Mouse (Mus musculus): ENCODE measurements around the gene Echdc2.
A peak's percentile ranks its signal among the peaks of the same experiment; 100 is the strongest.
"Not testable (repeated sequence)": the region's sequence is repeated elsewhere in the genome, so short reads cannot be mapped to it uniquely, and the experiment has no call there.

Echdc2 gene

DNA sequence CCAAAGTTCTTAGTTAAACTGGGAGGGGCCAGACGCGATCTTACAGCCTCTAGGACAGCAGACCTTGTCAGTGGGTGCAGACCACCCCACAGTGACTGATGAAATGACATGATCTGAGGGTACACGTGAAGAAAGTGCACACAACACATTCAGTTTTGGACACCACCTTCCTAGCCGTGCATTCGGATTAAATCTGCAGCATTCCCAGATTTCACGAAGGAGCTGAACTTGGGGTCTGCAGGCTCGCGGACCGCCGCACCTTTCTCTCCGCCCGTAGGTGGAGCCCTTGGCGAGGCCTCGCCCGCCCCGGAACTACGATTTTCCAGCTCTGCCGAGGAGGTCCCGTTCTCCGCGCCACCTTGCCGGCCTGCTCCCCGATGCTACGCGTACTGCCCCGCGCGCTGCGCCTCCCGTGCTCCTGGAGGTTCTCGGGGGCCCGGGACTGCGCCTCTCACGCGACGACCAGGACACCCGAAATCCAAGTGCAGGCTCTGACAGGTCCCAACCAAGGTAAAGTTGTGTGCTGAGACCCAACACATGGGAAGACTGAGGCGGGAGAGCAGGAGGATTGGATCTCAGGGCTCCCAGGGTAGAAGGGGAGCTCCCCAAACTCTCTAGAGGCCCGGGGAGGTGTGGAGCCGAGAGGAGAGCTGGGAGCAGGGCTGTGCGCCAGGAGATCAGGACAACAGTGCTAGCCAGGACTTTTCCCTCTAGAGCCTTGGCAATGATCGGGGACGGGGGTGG lies at the start of gene Echdc2:
Gene Echdc2 (plus strand): TSS at position 286 of the 744 bp plus-strand sequence.
- no peak for DNase-seq (ENCODE audit: low spot score)

DNA sequence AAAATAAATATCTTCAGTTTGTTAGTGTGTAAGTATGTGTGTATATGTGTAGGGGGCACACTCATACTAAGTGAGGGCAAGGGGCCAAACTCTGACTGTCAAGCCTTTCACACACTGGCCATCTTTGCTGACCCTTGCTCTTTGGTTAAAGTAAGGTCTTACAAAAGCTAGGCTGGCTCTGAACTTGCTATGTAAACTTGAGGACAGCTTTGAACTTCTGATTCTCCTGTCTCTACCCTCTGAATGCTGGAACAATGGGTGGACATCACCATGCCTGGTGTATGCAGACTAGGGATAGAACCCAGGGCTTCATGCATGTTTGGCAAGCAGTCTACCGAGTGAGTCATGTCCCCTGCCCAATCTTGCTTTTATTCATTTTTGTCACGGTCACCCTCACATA lies 48.8 kb upstream of the Echdc2 start:
- no peak for DNase-seq (ENCODE audit: low spot score)

DNA sequence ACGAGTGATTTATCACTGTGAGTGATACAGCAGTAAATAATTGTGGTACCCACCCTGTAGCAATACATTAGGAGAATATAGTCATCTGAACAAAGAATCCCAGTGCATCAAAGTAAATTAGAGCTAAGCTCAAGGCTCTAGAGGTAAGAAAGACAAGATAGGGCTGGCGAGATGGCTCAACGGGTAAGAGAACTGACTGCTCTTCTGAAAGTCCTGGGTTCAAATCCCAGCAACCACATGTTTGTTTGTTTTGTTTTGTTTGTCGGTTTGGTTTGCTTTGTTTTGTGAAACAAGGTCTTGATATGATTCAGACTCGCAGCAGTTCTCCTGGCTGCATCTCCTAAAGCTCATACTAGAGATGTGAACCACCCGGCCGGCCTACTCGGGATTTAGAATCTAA lies 47.7 kb upstream of the Echdc2 start:
- no peak for DNase-seq (ENCODE audit: low spot score)

DNA sequence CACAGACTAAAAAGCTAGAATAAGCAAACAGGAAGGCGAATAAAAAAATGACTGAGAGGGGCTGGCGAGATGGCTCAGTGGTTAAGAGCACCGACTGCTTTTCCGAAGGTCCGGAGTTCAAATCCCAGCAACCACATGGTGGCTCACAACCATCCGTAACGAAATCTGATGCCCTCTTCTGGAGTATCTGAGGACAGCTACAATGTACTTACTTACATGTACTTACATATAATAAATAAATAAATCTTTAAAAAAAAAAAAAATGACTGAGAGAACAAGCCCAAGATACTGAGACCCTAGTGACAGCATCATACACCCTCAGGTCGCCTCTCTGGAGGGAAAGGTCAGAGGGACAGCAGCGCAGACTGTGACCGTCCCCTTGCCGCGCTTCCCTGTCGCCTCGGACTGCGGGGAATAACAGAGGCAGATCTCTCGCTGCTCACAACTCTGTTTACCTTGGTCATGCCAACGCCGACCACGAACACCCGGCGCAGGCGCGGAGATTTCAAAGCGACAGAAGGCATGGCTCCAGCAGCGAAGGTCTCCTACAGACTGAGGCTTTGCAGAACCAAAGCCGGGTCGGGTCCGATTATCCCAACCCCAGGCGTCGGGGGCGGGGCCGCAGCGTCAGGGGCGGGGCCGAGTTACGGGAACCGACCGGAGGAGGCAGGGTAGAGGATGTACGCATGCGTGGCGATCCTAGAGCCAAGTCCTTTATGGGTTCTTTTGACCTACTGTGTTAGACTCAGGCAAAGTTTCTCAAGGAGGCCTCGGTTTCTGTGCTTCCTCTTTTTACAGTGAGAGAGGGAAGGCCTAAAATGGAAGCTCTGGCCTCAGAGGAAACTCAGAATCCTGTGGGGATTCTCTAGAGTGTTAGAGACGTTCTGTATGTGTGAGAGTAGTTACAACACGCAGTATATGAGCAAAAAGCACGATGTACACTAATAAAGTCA lies 47.0 kb upstream of the Echdc2 start:
- peak; percentile 78 for DNase-seq (ENCODE audit: low spot score)

DNA sequence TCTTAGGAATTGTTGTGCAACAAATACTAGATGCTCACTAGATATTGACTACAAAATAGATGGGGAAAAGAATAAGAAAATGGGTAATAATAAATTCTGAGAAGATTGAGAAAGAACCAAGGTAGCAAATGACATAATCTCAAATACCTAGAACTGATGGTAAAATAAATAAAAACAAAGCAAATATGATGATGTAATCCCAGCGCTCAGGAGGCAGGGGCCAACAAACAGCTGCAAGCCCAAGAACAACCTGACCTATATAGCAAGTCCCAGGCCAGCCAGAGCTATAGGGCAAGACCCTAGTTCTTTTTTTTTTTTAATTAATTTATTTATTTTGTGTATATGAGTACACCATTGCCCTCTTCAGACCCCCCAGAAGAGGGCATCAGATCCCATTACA lies 41.1 kb upstream of the Echdc2 start:
- no peak for DNase-seq (ENCODE audit: low spot score)

DNA sequence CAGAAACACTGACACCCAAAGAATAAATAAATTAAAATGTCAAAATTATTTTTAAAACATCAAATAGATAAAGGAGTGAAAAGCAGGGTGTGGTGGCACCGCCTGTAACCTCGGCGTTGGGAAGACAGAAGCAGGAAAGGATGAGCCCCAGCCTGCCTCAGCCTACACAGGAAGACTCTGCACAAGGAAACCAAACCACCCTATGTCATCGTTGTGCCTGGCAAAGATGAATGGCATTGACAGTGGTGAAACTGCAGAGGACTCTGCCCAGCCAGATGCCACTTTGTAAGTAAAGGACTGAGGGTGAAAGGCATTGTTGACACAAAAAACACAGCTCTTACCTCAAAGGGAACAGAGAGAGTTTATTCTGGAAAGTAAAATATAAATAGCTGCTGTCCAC lies 39.0 kb upstream of the Echdc2 start:
- DNase-seq (ENCODE audit: low spot score) = no peak

DNA sequence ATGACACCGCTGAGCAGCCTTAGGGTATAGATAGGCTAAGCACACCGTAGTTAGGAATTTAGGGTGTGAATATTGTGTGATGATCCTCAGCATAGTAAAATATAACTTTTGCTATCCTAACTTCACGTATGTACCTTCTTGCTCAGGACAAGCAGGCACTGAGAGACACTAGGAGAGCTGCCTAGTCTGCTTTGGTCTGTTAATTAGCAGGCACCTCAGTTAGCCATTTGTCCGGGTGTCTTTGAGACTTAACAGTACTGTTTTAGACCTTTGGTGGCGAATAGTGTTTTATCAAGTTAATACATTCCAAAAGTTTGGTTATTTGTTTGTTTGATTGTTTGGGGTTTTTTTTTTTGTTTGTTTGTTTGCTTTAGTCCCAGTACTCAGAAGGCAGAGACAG lies 37.7 kb upstream of the Echdc2 start:
- no peak for DNase-seq (ENCODE audit: low spot score)

DNA sequence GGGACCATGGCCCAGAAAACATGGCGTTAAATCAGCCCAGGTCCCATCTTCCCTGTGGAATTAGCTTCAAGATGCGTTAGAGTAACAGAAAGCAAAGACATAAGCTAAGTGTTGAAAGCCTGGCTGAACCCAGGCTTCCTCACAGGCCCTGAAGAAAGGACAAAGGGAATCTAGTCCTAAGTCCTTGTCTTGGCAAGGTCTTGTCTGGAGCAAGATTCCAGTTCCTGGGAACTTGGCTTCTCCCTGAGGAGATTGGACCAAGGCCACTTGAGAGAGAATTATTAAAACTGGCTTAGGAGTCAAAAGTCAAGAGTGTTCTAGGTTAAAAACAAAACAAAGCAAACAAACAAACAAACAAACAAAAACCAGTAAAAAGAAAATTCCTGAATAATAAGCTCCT lies 36.9 kb upstream of the Echdc2 start:
- DNase-seq (ENCODE audit: low spot score) = no peak

DNA sequence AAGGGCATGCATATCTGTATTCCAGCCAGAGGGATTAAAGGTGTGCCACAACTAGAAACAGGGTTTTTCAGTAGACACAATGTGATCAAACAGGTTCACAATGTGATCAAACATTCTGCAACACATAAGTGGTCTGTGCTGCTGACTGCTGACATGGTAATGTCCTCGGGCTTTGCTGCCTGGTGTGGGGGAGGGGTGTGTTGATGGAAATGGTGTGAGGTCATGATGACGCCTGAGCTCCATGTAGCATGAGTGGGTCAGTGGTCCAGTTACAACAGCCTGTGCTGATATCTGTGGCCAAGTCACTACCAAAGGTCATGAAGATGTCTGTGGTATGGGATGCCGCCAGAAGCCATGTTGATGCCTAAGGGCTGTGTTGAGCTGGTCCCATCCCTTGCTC lies 34.8 kb upstream of the Echdc2 start:
- DNase-seq (ENCODE audit: low spot score) = no peak

DNA sequence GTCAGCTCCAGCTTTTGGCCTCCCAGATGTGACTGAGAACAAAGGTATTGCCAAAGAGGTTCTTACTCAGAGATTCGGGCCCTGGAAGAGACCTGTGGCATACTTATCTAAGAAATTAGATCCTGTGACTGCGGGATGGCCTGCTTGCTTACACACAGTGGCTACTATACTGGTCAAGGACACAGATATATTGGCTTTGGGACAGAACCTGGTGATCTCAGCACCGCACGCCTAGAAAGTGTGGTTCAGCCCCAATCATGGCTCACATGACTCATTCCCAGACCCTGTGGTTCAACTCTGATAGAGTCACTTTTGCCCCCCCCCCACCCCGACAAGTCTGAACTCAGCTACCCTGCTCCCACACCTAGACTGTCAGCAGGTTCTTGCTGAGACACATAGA lies 28.3 kb upstream of the Echdc2 start:
- DNase-seq (ENCODE audit: low spot score) = no peak

DNA sequence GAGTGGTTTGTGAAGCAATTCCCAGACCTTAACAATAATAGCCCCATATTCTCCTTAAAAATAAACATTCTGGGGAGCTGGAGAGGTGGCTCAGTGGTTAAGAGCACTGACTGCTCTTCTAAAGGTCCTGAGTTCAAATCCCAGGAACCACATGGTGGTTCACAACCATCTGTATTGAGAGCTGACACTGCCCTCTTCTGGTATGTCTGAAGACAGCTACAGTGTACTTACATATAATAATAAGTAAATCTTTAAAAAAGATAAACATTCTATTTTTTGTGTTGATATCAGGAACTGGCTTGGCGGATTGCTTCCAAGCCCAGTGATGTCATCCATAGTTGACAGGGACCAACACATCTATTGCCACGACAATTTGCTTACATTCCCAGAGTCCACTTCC lies 22.1 kb upstream of the Echdc2 start:
- not testable (repeated sequence) for DNase-seq (ENCODE audit: low spot score)

DNA sequence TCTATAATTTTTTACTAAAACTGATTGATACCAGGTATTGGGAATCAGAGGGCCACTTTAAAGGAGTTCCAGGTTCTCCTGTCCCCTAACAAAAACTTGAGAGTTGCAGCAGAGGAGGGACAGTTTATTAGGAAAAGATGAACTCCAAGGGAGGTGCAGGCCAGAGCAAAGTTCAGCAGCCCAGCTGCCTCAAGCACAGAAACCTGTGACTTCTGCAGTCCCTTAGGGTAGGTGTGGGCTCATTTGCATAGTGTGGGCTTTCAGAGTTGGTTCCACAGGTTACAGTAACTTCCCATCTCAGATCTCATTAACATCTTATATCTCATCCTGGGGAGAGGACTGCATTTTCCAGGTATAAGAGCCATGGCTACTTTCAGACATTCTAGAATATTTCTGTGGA lies 21.5 kb upstream of the Echdc2 start:
- DNase-seq (ENCODE audit: low spot score) = no peak

DNA sequence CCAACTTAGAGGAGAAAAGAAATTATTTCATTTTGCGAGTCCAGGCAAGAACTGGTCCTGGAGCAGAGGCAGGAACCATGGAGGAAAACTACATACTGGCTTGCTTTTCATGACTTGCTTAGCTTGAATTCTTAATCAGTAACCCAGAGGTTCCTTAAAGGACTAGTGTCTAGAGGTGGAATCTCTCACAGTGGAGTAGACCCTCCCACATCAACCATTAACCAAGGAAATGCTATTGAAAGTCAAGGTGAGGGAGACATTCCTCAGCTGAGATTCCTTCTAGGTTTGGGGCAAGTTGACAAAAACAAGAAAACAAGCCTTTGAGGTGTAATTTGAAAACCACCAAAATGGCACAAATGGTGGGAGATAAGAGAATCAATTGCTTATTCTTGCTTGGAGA lies 20.4 kb upstream of the Echdc2 start, which contains the start of gene Scp2:
Gene Scp2 (minus strand): TSS at position 119 of the 400 bp plus-strand sequence.
- DNase-seq (ENCODE audit: low spot score) = no peak

DNA sequence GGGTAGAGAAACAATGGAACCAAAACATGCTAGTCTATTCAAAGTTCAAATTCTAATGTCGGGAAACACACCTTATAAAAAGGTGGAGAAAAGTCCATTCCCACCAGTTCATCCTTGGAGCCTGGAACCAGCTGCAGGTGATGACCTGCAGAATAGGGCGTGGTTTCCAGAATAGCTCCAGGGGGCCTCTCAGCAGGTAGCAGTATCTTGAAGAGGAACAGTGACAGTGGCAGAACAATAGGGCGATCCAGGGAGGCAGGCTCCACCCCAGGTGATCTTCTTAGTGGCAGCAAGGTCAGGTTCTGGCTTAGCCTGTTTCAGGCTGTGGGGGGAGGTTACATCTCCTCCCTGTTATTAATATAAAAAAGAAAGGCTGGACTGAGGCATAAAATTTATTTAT lies 19.7 kb upstream of the Echdc2 start:
- not testable (repeated sequence) for DNase-seq (ENCODE audit: low spot score)

DNA sequence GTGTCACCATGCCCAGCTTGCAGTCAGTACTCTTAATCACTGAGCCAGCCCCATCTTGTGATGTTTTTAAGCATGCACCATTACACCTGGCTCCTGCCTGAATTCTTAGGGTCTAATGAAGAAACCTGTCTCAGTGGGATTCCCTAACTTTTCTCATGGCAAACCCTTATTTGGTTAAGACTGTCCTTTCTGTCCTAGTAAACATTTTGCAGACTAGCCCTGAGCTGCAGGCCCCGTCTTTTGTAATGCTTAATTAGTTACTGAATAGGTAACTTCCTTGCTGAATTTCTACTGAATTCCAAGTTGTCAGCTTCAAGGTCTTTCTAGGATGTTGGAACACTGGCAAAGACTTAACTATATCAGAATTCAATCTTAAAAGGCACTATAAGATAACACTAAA lies 10.1 kb upstream of the Echdc2 start:
- DNase-seq (ENCODE audit: low spot score) = not testable (repeated sequence)

DNA sequence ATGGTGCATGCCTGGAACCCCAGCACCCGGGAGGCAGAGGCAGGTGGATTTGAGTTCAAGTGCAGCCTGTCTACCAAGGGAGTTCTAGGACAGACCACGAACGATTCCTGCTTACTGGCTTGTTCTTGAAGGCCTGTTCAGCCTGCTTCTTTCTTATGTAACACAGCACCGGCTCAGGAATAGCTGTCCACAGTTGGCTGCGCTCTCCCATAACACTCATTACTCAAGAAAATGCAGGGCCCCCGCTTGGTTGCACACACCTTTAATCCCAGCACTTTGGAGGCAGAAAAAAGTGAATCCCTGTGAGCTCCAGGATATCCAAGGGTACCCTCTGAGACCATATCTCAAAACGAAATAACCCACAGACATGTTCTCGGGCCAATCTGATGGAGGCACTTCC lies 3.3 kb upstream of the Echdc2 start:
- DNase-seq (ENCODE audit: low spot score) = no peak

DNA sequence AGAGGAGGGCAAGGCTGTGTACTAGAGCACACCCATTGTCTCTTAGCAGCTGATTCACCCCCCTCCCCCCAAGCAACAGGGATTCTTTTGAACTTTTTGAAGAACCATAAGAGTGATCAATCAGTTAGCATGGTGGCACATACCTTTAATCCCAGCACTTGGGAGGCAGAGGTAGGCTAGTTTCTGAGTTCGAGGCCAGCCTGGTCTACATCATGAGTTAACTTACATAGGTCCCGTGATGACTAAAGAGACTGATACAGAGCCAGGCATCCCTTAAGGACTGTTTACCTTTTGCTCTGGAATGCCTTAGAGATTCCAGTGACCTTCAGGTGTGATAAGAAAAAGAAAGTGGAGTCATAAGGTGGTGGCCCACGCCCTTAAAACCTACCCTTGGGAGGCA lies 1.9 kb upstream of the Echdc2 start:
- DNase-seq (ENCODE audit: low spot score) = no peak

DNA sequence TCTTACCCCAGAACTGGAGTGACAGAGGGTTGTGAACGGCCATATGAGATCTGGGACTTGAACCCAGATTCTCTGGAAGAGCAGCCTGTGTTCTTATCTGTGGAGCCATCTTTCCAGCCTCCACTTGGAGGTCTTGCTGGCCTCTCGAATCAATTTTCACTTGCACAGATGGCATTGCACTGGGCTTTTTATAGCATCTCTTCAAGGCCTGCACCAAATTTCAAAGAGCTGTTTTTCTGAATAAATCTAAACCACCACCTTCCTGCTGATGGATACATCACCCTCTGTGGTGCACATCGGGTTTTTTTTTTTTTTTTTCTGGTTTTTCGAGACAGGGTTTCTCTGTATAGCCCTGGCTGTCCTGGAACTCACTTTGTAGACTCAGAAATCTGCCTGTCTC lies 1.6 kb downstream of the Echdc2 start:
- no peak for DNase-seq (ENCODE audit: low spot score)

DNA sequence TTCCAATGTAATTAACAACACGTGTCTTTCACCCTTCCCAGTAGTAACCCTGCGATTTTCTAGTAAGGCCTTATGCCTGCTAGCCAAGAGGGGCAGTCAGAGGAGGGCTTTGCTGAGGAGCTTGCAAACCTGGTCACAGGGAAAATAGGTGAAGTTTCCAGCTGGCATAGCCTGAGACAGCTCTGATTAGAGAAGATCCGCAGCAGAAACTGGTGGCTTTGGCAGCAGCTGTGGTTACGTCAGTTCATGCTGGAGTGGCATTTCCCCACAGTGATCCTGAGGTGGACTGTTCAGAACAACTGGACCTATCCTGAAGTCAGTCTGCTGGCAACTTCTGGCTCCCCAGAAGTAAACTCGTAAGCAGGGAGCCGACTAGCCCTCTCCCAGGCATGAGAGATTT lies 2.8 kb downstream of the Echdc2 start:
- no peak for DNase-seq (ENCODE audit: low spot score)

DNA sequence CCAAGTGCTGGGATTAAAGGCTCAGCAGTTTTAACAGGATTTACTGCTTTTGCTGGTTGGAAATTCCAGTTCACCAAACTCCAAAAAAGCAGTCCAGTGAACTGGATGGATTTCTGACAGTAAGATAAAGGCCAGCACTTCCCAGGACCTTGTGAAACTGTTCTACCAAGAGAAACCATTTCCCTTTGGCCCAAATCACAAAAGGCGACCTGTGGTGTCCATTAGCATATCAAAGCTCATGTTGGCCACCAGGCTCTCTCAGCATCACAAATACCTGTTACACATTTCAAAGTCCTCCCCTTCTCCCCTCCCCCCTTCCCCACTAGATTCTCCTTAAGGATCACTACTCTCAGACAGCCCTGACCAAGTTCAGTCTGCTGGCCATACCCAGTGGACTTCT lies 17.0 kb downstream of the Echdc2 start:
- no peak for DNase-seq (ENCODE audit: low spot score)

DNA sequence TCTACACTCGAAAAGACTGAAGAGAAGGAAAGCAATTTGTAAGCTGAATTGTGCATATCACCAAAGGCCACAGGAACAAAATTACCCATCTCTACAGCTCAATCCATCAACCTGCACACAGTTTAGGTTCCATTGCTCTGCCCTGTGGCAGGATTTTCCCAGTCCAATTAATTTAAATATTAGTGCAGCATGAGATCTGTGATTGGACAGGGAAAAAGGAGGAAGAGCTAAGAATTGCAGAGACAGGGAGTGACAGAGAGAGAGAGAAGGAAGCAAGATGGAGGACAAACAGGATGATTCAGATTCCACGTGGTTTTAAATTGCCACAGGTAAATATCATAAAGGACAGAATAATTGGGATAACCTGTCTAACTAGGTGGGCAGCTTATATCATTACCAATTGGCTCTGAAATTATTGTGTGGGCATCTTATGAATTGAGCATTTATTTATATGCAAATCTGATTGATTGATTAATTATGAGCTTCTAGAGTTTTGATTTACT lies 27.6 kb downstream of the Echdc2 start:
- no peak for DNase-seq (ENCODE audit: low spot score)

DNA sequence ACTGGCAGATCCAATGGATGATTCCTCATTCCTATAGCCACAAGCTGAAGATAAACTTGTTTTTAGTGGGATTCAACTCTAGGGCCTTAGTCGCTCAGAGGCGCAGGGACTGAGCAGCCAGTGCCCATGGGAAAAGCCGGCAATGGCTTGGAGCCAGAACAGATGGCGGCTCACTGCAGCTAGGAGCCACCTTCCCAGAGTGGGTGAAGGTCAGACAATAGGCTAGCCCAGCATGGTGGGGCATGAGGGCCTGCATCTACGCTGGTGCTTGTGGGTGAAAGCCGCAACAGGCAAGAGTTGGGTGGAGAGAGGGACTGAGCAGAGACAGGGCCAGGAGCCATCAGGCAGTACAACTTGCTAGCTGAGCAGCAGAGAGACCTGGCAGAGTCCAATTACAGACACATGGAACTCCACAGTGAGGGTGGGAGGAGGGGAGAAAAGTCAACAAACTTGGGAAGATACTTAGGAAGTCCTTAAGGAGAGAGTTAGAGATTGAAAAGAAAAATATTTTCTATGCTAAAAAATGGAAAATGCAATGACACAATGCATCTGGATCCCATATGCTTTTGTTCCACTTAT lies 31.1 kb downstream of the Echdc2 start:
- DNase-seq (ENCODE audit: low spot score) = no peak

DNA sequence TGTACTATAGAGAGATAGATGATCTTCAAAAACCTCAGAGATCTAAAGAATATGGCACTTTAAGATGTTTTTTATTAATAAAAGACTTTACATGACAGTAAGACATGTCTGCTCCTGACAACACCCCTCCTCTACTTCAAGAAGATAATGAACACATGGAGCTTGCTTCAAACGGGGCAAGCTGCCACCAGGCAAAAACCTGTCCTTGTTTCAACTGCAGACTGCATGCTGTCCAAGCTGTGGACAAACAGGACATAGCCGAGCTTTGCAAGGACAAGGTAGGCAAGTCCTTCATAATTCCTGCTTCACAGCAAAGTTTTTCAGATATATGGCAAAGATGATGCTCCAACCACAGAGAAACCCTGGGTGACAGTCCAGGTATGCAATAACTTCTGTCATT lies 34.0 kb downstream of the Echdc2 start:
- no peak for DNase-seq (ENCODE audit: low spot score)

All from spleen, adult 12 weeks (tissue).